Mouse (Mus musculus) liver, embryonic 14.5 days (tissue): ENCODE measurements around the gene Tmem126a.

ENCODE experiments used
- CTCF ChIP-seq: IDR thresholded peaks from 2 replicates; pipeline ENCODE4 v1.5.1; 2016; ENCODE audit warnings: antibody characterized with exemption, low read depth, control low read depth
- EP300 ChIP-seq: IDR thresholded peaks from 2 replicates; pipeline ENCODE4 v1.6.1; 2016; ENCODE audit warnings: antibody characterized with exemption, low read depth

GRCm38 (mm10) chr7:90482607-90483006 is 25.6 kb upstream of the Tmem126a start:
- no peak for TF ChIP-seq CTCF
- no peak for TF ChIP-seq EP300
